Mouse (Mus musculus): ENCODE data around the gene Baiap2.

- TF ChIP-seq CTCF (conservative IDR thresholded peaks at IDR 0.05; ENCODE audit: insufficient read depth, insufficient read length, low read depth, low read length), result no peak
- TF ChIP-seq POLR2A (IDR thresholded peaks at IDR 0.05; ENCODE audit: low read depth, low read length), result no peak
Observed at GRCm38 (mm10) chr11:119905794-119906193, 36.8 kb upstream of the Baiap2 start.

Data from kidney, adult 2 months (tissue).